Mouse (Mus musculus) brain, embryonic 14.5 days (tissue): ENCODE measurements at regions not wholly inside any gene's neighbourhood (a gene's known extent, or its start where the extent isn't known, plus 50 kb on each side); places are given as distances from the start of the nearest gene placed in this dataset.

Source experiments
- CTCF ChIP-seq: fragments of 200-500 bp; IDR thresholded peaks from 2 replicates; pipeline ENCODE4 v1.5.1; 2012; ENCODE audit warnings: inconsistent platforms, mild to moderate bottlenecking, moderate library complexity, borderline replicate concordance; ENCODE audit not compliant: insufficient read depth, insufficient read length; ENCODE audit errors: extremely low read depth
- POLR2A ChIP-seq: fragments of 200-500 bp; IDR thresholded peaks from 2 replicates; pipeline ENCODE4 v1.6.1; 2012; ENCODE audit warnings: mild to moderate bottlenecking, inconsistent platforms, borderline replicate concordance; ENCODE audit not compliant: poor library complexity, insufficient read depth, insufficient read length, severe bottlenecking; ENCODE audit errors: extremely low read depth

GRCm38 (mm10) chr1:109327456-109327855 lies 654.8 kb upstream of the Cdh7 start:
- TF ChIP-seq CTCF (no peak), POLR2A (no peak)
